Mouse (Mus musculus) left cerebral cortex, postnatal 25 days (tissue): ENCODE results near the gene Gabarapl1. TPM values are rescaled to one million over a fixed set of nuclear protein-coding genes. Genes with fewer than 3 reads are reported as not detected.

ENCODE experiments used
- DNase-seq, 2 experiments: peaks; one replicate each; pipeline ENCODE4 v3.0.0; 2022; ENCODE audit warnings: low spot score in 2 of 2, mixed read lengths in 1 of 2
- intact Hi-C: fragments of 180-260 bp; cut with DNase I; formaldehyde crosslinking; loops from one replicate; pipeline ENCODE4 v1.15.1; 2025
- total RNA-seq, 2 experiments: library from RNA; stranded (reverse); gene quantifications; 2 replicates each; pipeline ENCODE4 v1.2.3; 2021

Gabarapl1 gene
- total RNA-seq, 2 experiments from 2014 or later: 690 to 697 TPM

DNA sequence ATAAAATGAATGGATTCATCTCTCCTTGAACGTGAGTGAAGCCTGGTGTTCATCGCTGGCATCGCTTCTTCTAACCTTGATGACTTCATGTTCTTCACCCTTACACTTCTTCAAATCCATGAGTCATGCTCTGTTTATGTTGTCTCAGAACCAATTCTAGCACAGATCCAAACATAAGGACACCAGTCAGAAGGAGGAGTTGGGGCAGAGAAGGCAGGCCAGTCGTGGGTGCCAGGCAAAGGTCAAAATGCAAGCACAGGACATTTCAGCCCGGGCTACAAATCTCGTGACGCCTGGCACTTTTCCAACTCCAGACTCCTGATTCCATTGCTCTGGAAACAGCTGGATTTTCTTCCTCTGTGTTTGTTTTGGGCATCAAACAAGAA lies 411 bp upstream of the Gabarapl1 start:
- DNase-seq: peak; percentile 50 to 59
- intact Hi-C loops: loop anchor here (10.0 kb wide), 2 partner anchors 688 to 768 kb away; no protein-coding TSS in a partner anchor

DNA sequence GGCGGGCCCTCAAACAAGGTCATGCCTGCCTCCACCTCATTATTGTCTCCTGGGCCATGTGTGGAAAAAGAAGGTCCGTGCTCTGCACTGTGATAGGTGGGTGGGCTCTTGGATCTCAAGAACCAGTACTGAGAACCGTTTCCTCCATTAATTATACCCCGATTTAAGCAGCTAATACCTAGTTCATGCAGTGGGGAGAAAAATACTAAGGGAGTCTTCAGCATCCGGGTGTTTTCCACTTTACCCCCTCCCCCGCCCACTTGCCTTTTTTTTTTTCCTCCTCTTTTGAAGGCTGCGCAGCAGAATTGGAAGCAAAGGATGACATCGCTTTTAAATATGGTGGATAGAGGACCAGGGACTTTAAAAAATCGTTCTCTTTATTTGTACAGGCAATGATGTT lies 1.1 kb downstream of the Gabarapl1 start:
- intact Hi-C loops: loop anchor here (10.0 kb wide), 2 partner anchors 689 to 769 kb away; no protein-coding TSS in a partner anchor

DNA sequence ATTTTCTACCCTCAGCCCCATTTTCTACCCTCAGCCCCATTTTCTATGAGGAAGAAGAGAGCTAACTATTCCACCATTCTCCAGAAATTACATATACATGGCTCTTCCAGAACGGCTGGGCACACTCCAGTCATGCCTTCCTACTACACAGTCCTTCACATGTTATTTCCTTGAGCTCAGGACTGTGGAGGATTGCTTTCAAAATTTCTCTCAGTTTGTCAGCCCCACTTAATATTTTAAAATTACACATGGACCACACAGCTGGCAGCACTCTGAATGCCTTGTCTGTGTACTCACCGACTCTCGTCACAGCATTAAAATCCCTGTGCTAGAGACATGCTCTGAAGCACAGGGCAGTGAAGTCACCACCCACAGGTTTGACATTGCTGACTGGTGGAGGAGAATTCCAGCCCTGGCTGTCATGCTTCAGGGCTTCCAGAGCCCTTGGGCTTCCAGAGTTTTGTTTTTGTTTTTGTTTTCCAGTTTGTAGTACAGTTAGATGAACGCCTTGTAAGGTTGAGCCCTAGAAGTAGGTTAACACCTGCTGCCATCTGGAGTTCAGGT lies 1.7 kb downstream of the Gabarapl1 start:
- no peak for DNase-seq
- intact Hi-C loops: loop anchor here (10.0 kb wide), 2 partner anchors 690 to 770 kb away; no protein-coding TSS in a partner anchor

More for the DNA sequence above, 1.1 kb downstream of the Gabarapl1 start:
- DNase-seq: peak; percentile 42 to 44

DNA sequence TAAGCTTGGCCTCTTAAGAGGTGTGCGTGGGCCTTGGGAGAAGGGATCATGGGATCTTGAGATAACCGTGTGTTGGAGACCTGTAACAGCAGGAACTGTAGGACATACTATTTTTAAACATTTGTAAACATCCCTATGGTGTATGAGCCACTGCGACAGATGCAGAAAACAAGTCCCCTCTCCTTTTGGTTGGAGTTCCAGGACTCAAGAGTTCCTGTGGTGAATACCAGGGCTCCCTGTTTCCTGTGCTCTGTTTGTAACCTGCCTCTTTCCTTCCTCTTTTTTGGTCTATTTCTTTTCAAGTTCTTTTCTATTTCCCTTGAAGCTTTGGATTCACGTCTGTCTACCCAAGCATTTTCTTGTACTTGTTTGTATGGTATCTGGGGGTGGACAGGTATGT lies 2.8 kb downstream of the Gabarapl1 start:
- no peak for DNase-seq
- intact Hi-C loops: loop anchor here (10.0 kb wide), 2 partner anchors 691 to 771 kb away; no protein-coding TSS in a partner anchor

DNA sequence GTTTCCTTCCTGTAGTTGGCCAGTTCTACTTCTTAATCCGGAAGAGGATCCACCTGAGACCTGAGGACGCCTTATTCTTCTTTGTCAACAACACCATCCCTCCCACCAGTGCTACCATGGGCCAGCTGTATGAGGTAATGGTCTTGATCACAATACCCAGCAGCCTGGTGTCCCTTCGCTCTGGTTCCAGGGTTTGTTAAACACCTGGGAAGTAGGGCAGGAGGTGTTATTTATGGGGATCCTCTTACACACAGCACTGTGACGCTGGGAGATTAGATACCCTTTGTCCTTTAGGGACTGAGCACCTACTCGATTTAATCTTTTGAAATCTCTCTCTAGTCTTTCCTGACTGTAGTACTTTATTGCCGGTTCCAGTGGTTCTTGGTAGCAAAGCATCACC lies 5.6 kb downstream of the Gabarapl1 start:
- no peak for DNase-seq
- intact Hi-C loops: loop anchor here (10.0 kb wide), 2 partner anchors 694 to 774 kb away; no protein-coding TSS in a partner anchor

DNA sequence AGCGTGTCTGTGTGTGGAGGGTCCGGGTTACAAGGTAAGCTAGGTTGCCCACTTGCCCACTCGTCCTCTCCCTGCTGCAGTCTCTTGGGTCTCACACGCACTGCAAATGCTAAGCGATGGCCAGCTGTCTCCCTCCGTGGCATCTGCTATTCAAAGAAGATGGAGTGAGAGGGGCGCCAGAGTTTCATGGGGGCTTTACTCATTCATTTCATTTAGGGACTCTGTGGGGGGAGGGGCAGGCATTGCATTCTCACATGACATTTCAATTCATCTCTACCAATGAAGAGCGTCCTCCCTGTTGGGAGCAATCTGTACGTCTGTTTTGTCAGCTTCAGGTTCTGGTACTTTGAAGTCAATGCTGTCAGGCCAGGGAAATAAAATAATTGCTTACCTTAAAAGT lies 9.0 kb downstream of the Gabarapl1 start:
- no peak for DNase-seq
- intact Hi-C loops: loop anchor here (10.0 kb wide), 1 partner anchor 1813 kb away; the partner anchor contains the start of gene Styk1

DNA sequence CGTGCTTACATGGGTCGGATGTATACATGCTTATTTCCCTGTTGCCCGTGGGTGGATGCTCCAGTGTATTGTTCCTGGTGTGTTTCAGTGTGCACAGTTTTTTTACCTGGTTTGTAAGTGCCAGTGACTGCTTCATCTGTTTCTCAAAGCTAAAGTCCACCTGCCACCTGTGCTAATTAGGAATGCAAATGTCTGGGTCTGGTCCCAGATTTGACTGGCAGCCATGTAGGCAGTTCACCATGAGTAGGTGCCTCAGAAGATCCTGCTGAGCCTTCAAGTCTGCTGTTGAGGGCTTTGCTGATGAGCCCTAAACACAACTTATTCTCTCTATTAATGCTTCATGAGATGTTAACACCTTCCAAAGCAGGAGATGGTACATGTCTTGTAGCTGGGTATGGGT lies 9.6 kb downstream of the Gabarapl1 start:
- intact Hi-C loops: loop anchor here (10.0 kb wide), 1 partner anchor 1812 kb away; the partner anchor contains the start of gene Styk1
- no peak for DNase-seq

DNA sequence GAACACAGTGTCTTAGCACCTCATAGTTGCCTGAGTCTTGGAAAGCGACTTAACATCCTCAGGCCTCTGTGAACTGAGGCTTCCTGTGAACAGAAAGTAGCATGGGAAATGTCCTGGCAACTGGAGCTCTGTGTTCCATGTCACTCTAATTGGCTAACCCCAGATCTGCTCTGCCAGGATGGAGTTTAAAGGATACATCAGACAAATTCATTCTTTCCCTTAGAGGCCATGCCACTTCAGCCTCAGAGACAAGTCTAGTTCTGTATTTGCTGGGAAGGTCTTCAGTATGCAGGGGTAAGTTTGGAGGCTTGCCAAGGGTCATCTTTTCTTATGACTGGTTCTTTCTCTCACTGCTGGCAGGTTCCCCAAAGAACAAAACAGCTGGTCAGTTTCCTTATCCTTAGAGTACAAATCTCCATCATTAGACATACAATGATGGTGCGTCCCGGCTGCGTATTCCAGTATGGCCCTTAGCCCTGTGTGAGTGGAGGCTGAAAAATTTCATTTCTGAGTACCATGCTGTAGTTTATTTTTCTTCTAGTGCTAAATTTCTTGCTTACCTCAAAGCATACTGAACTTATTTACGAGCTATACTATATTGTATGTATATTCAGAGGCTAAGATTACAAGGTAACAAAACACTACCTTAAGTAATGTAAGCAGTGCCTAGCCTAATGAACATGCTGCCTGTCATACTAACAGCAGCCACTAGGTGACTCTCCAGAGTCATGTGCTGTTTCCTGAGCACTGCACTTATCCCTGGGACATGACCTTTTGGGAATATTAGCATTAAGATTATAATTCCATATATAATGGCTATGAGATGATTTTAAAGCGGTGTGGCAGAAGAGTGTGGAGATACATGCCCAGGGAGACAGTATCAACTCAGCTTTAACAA lies 11.0 kb downstream of the Gabarapl1 start:
- DNase-seq: peak; percentile 74 to 81
- intact Hi-C loops: loop anchor here (10.0 kb wide), 1 partner anchor 1811 kb away; the partner anchor contains the start of gene Styk1

DNA sequence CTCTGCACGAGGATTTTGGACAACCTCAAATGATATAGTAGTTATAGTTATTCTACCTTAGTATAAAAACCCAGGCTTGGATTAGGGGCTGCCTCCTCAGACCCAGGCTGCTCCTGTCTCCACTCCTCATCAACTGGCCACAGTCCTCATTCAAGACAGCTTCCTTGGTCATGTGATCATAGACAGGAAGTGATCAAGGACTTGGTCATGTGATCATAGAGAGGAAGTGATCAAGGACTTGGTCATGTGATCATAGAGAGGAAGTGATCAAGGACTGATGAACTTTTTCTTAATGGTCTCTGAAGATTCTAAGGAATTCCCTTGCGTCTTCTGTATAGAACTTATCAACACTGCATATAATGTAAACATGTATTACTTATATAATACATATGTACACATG lies 14.3 kb downstream of the Gabarapl1 start:
- intact Hi-C loops: loop anchor here (10.0 kb wide), 1 partner anchor 1808 kb away; the partner anchor contains the start of gene Styk1
- no peak for DNase-seq

DNA sequence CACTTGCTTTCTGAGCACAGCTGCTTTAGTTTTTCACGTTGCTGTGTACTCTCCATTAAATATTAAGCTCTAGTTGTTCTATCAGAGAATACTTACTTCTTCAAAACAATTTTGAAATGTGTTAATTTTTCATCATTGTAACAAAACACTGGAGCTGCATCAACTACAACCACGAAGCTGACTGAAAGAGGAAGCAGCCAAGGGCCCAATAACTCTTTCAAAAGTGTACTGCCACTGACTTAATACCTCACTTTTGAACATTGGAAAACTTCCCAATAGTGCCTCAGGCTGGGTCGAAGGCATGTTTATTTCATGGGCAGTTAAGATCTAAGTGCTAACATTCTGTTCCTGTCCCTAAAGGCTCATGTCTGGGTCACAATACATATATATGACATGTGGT lies 15.0 kb downstream of the Gabarapl1 start:
- DNase-seq: no peak
- intact Hi-C loops: loop anchor here (10.0 kb wide), 1 partner anchor 1807 kb away; the partner anchor contains the start of gene Styk1

DNA sequence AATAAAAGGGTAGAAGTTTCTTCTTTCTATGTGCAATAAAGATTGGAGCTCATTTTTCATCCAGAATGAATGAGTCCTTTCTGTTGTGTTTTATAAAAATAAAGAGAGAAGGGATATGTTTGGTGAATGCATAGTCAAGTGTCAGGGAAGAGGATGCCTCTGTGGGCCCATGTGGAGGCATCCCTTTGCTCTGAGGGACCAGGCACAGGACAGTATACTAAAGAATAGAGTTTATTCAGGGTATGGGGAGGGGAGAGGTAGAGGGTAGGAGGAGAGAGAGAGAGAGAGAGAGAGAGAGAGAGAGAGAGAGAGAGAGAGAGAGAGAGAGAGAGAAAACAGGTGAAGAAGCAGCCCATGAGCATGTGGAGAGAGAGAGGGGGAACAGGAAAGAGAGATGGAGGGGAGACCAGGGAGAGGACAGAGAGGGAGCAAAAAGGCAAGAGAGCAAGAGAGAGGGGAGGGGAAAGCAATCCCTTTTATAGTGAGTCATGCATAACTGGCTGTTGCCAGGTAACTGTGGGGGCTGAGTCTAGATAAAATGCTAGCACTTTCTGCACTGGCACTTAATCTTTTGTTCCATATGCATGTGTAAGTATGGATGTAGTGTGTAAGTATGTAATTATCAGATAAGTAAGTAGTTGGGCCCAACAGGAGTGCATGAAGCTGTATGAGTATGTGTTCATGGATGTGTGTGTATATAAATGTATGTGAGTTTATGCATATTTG lies 24.5 kb downstream of the Gabarapl1 start:
- no peak for DNase-seq
- intact Hi-C loops: loop anchor here (5.0 kb wide), 1 partner anchor 40 kb away; no protein-coding TSS in a partner anchor

DNA sequence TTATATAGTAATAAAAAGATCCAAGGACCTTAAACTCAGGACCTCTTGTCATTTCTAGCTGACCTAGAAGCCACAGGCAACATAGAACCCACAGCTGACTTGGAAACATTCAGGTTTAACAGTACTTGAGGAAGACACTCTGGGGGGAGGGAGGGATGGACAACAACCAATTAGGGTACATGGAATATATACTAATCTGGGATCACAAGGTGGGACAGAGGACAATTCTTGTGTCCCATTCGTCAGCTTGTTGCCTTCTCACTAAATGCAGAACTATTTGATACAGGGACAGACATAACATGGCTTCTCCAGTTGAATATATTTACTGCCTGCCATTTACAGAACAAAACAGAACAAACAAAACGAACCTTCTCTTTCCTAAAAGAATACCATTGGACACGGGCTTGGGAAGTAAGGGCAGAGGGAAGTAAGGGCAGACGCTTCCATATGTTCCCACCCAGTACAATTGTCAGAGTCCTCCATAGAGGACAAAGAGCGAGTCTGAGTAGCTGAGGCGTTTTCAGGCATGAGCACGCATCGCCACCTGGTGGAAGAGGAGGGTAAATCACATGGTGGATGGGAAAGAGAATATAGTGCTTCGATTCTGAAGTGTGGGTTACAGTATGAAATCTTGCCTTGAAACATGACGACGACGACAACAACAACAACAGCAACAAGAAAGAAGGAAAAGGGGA lies 26.1 kb downstream of the Gabarapl1 start:
- DNase-seq: peak; percentile 70 to 76

DNA sequence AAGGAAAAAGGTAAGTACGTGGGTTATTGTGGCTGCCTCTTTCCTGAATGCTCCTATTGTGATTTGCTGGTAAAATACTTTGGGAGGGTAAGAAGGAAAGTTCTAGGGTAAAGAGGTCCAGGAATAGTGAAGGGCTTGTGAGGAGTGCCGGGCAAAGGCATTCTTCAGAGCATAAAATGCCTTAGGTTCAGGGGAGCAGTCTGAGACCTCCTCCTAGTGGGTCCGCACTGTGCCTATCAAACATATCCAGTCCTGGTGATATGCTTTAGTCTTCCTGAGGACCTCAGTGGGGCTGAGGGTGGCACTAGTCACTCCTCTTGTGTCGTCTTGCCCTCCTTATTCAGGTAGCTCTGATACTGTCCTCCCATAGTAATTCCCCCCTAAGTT lies 26.7 kb downstream of the Gabarapl1 start:
- intact Hi-C loops: loop anchor here (1.0 to 5.0 kb wide), 2 partner anchors 42 to 167 kb away; no protein-coding TSS in a partner anchor
- no peak for DNase-seq

More for the DNA sequence above, 26.1 kb downstream of the Gabarapl1 start:
- intact Hi-C loops: loop anchor here (1.0 to 5.0 kb wide), 2 partner anchors 42 to 167 kb away; no protein-coding TSS in a partner anchor

DNA sequence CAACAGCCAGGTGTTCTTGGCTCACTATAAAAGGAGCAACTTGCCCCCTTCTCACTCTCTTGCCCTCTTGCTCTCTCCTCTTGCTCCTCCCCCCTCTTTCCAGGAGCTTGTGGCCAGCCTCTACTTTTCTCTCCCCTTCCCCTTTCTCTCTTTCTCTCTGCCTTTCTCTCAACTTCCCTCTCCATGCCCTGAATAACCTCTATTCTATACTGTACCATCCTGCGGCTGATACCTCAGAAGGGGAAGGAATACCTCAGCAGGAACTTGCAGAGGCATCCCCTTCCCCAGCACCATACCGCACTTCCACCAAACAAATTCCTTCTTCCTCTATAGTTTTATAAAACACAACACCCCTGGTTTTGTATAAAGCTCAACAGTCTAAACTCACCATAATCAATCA lies 32.3 kb downstream of the Gabarapl1 start:
- intact Hi-C loops: no loop called here
- DNase-seq: no peak

DNA sequence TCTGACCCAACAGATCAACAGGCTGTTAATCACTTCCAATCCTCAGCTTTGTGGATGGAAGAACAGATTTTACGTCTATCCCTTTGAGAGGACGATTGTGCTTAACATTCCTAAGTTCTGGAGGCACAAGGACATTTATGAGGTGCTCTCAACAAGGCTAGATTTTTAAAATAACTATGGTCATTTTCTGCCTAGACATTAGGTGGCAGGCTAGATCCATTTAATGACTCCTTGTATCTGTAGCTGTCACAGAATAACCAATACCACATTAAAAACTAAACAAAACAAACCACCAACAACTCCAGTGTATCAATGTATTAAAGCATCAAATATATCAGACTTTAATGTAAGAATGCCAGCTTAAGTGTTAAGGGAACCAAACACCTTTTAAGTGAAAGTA lies 42.4 kb downstream of the Gabarapl1 start:
- no peak for DNase-seq
- intact Hi-C loops: loop anchor here (5.0 to 10.0 kb wide), 2 partner anchors 1719 to 1777 kb away; partner anchors contain the start of genes Magohb and Styk1

DNA sequence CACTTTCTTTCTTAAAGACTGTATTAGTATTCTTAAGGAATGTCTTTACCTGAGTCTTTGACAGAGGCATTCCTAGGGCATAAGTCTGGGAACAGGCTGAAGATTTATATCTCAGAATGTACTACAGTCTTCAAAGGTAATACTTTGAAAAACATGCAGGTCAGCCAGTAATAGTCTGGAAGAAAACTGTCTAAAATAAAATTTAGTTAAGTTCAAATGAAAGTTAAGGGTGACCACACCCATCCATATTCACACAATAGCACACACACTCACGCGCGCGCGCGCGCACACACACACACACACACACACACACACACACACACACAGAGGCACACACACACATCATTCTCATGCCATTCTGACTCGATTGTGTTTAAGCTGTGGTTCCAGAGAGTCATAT lies 44.6 kb downstream of the Gabarapl1 start, which contains the start of gene Klre1:
Gene Klre1, plus strand, starts transcription at position 301 of the 400 bp plus-strand sequence.
- DNase-seq: no peak
- intact Hi-C loops: loop anchor here (5.0 to 10.0 kb wide), 2 partner anchors 1717 to 1775 kb away; partner anchors contain the start of genes Magohb and Styk1

DNA sequence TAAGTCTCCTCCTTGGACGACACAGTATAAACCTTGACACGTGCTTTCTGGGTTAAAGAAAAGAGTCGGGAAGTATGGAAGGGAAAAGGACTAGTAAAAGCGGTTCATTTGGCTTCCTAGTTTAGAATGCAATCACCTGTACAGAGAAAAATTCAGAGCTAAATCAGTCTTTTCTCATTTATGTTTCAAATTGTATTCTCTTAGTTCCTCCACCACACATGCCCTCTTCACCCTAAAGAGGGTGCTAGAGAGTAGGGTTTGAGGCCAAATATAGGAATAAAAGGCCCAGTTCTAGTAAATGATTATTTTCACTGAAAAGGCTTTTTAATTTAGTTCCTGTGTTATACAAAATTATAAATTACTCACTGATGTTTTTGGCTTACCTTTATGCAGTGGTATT lies 48.3 kb downstream of the Gabarapl1 start:
- DNase-seq: no peak
- intact Hi-C loops: no loop called here

DNA sequence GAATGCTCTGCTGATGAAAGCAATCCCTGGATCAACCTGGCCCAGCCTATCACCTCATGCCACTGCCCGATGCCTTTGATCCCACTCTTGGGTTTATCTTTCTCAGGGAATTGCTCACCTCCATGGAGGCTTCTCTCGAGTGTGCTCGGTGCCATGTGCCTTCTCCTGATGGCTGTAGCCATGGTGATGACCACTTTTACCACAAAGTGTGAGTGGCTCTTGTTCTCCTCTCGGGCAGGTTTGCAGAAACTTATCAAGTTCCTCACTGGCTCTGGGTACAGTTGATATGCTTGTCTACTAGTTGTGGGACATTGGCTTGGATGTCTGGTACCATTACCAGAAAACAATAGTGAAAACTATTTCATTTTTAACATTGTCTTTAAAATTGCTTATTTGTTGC lies 48.9 kb downstream of the Gabarapl1 start:
- DNase-seq: no peak
- intact Hi-C loops: no loop called here

DNA sequence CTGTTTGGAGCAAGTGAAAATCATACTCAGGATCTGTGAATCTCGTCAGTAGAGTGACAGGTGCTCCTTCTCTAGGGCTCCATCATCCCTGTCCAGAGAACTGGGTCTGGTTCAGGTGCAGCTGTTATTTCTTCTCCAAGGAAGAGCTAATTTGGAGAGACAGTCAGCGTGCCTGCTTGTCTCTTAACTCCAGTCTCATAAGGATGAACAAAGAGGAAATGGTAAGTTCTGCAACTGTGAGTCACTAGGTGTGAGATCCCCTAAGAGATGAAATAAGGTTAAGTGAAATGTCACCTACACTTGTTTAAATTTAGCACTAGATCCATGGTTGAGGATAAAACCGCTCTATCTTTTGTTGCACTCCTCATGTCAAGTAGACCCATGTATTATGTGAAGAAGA lies 50.1 kb downstream of the Gabarapl1 start:
- intact Hi-C loops: no loop called here
- DNase-seq: no peak
